Mouse (Mus musculus) embryonic facial prominence, embryonic 12.5 days (tissue): ENCODE data around the gene Kcnd1. TPM values are rescaled to one million over a fixed set of nuclear protein-coding genes. Genes with fewer than 3 reads are reported as not detected.

Source experiments
- ATAC-seq: fragments of 200-750 bp; cut with Nextera tagmentation; 2 replicates; pipeline ENCODE4 v1.8.0; 2017; ENCODE audit not compliant: insufficient number of reproducible peaks, insufficient read depth, low FRiP score, low TSS enrichment
- H3K27ac ChIP-seq: fragments of 300-500 bp; sonication (generic); 2 replicates; pipeline ENCODE4 v1.5.1; 2016; ENCODE audit warnings: mild to moderate bottlenecking
- H3K27me3 ChIP-seq: fragments of 300-500 bp; sonication (generic); 2 replicates; pipeline ENCODE4 v1.6.1; 2016; ENCODE audit warnings: mild to moderate bottlenecking, moderate library complexity
- H3K36me3 ChIP-seq: fragments of 300-500 bp; sonication (generic); 2 replicates; pipeline ENCODE4 v1.6.1; 2016; ENCODE audit warnings: mild to moderate bottlenecking
- H3K4me1 ChIP-seq: fragments of 300-500 bp; sonication (generic); 2 replicates; pipeline ENCODE4 v1.6.1; 2016
- H3K4me2 ChIP-seq: fragments of 300-500 bp; sonication (generic); replicated peaks from 2 replicates; pipeline ENCODE4 v1.6.1; 2016; ENCODE audit warnings: mild to moderate bottlenecking, moderate library complexity
- H3K4me3 ChIP-seq: fragments of 300-500 bp; sonication (generic); 2 replicates; pipeline ENCODE4 v1.5.1; 2016; ENCODE audit warnings: mild to moderate bottlenecking
- H3K9ac ChIP-seq: fragments of 300-500 bp; sonication (generic); 2 replicates; pipeline ENCODE4 v1.6.1; 2016; ENCODE audit warnings: mild to moderate bottlenecking, moderate library complexity
- H3K9me3 ChIP-seq: fragments of 300-500 bp; sonication (generic); 2 replicates; pipeline ENCODE4 v1.6.1; 2016; ENCODE audit warnings: mild to moderate bottlenecking, moderate library complexity
- WGBS: fragments of 180-500 bp; shearing (Covaris S2); methylation state at CpG from one replicate; pipeline ENCODE4 v1.1.7; 2016; 5-methylcytosine and 5-hydroxymethylcytosine counted together
- polyA plus RNA-seq: library from polyadenylated mRNA; unstranded; fragments of >200 nt; fragmentation: Nextera tagmentation; extraction: Ambion mirVana; gene quantifications from 2 replicates; pipeline ENCODE4 v1.2.1, GENCODE M21; 2016

The Kcnd1 gene
- polyA plus RNA-seq, 1 experiment from 2014 or later: 2.3 TPM

DNA sequence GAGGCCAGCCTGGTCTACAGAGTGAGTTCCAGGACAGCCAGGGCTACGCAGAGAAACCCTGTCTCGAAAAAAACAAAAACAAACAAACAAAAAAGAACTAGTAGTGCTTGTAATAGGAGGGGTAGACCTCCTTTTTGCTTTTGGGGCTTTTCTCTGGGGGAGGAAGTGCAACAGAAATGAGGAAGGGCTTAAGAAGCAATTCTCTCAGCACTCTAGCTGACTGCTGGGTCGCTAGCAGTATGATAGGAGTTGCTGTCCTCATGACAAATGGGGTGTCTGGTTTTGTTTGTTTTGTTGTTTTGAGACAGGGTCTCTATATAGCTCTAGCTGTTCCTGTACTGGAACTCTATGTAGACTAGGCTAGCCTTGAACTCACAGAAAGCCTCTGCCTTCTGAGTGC is 42.5 kb downstream of the Kcnd1 start:
- ATAC-seq: no peak
- 73% methylated on average over 3 of the region's 3 CpGs for WGBS
- Histone ChIP-seq H3K36me3 (peaks cover 8% of the 10 kb centered on the region; the same call in 1 of the 2 replicates), H3K27me3 (no peaks in the 10 kb centered on the region), H3K27ac (no peak overlapping the region), H3K9ac (no peak overlapping the region), H3K4me1 (no peaks in the 10 kb centered on the region), H3K9me3 (no peaks in the 10 kb centered on the region), H3K4me2 (no peak overlapping the region), H3K4me3 (no peak overlapping the region)

DNA sequence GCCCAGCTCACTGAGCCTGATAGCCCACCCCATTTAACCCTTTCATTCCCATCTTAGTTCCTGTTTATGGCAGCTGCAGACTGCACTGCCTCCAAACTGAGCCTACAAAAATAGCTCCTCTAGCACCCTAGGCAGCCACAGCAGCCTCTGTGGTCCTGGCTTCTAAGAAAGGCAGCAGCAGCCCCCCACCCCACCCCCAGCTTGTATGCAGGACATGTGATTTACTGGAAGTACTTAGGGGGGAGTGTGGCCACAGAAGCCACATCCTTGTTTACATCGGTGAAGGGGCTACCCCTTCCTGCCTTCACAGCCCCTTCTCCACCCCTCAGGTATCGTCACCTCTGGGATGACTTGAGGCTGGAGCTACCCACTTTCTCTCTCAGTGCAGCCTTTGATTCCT is 43.3 kb downstream of the Kcnd1 start:
- Histone ChIP-seq H3K4me3 (no peak overlapping the region), H3K27me3 (no peaks in the 10 kb centered on the region), H3K27ac (no peak overlapping the region), H3K9me3 (no peaks in the 10 kb centered on the region), H3K36me3 (peaks cover 7% of the 10 kb centered on the region; the same call in 1 of the 2 replicates), H3K4me1 (no peaks in the 10 kb centered on the region), H3K9ac (no peak overlapping the region), H3K4me2 (no peak overlapping the region)
- ATAC-seq: no peak
- 75% methylated on average over 2 of the region's 2 CpGs for WGBS

DNA sequence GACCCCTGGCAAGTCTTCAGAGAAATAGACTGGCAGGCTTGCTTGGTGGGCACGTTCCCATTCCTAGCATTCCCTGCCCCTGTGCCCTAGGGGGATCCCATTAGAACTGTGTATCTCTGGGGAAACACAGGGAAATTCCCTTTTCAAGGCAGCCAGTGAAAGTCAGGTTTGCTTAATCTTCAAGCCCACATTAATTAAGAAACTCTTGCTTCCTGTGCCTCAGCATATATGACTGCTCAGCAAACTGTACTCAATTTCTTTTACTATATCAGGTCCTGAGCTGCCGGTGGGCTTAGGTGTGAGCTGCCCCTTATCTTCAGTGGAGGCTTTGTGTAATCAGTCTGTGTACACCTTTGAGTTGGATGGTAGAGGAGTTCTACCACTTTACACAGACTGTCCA is 43.7 kb downstream of the Kcnd1 start:
- no peak overlapping the region for H3K4me3 ChIP-seq
- no peak overlapping the region for H3K9ac ChIP-seq
- no peak for ATAC-seq
- H3K4me2 ChIP-seq: no peak overlapping the region
- H3K36me3 ChIP-seq: peaks cover 7% of the 10 kb centered on the region; the same call in 1 of the 2 replicates
- no peaks in the 10 kb centered on the region for H3K4me1 ChIP-seq
- 67% methylated on average over 2 of the region's 2 CpGs for WGBS
- H3K9me3 ChIP-seq: no peaks in the 10 kb centered on the region
- H3K27ac ChIP-seq: no peak overlapping the region
- H3K27me3 ChIP-seq: no peaks in the 10 kb centered on the region

DNA sequence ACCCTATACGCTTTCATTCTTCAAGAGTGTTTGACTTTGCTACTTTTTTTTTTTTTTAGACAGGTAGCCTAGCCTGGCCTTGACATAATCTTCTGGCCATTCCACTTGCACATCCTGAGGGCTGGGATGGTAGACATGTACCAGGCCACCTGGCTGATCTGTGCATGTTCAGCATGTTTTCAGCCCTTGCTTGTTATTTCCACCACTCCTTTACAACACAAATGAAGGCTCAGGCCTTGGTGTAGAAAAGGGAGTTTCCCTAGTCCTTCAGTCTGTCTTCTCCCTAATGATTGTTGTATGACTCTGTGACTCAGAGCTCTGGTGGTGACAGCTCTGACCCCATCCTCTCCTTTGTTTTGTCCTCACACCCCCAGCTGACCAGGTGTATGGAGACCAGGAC is 45.1 kb downstream of the Kcnd1 start:
- Histone ChIP-seq H3K9ac (no peak overlapping the region), H3K27me3 (no peaks in the 10 kb centered on the region), H3K36me3 (peaks cover 13% of the 10 kb centered on the region), H3K27ac (no peak overlapping the region), H3K4me1 (no peaks in the 10 kb centered on the region), H3K9me3 (no peaks in the 10 kb centered on the region), H3K4me3 (no peak overlapping the region), H3K4me2 (no peak overlapping the region)
- no peak for ATAC-seq
- WGBS: 100% methylated on average over 1 of the region's 1 CpGs

DNA sequence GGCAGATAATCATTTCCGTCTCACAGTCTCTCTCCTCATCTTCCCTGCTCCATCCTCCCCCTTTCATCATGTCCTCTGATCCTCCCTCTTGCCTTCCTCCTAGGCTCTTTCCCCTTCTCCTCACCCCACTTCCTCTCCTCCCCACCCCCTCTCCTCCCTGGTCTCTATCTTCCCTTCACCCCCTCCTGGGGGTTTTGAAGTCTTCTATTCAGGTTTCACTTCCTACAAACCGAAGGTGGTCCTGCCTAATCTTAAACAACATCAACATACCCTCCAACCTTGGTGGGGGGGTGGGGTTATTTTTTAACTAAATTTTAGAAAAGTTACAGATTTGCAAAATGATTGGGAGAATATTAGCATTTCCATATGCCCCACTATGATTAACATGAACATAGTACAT is 46.4 kb downstream of the Kcnd1 start:
- no peak for ATAC-seq
- no peak overlapping the region for H3K9ac ChIP-seq
- 41% methylated on average over 2 of the region's 2 CpGs for WGBS

DNA sequence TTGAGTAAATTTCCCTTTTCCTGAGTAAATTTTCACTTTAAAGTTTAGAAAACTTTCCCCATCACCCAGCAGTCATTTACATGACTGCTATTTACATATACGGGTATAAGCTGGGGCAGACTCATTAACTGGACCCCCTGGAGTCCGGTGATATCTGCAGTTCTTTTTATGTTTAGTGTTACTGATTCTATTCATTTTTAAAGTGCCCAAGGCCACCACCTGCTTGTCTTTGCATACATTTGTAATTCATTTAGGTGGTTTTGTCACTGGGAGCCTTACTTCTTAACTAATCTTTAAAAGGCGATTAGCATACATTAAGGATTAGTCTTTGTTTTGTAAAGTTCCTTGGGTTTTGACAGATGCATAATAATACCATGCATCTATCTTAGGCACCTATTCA is 47.7 kb downstream of the Kcnd1 start:
- no peak overlapping the region for H3K27ac ChIP-seq
- H3K27me3 ChIP-seq: no peaks in the 10 kb centered on the region
- H3K4me1 ChIP-seq: no peaks in the 10 kb centered on the region
- no peak for ATAC-seq
- no peak overlapping the region for H3K4me3 ChIP-seq
- WGBS: 53% methylated on average over 3 of the region's 3 CpGs
- no peaks in the 10 kb centered on the region for H3K9me3 ChIP-seq
- no peak overlapping the region for H3K9ac ChIP-seq
- H3K4me2 ChIP-seq: no peak overlapping the region
- H3K36me3 ChIP-seq: peaks cover 26% of the 10 kb centered on the region

More for the DNA sequence above, 46.4 kb downstream of the Kcnd1 start:
- no peaks in the 10 kb centered on the region for H3K27me3 ChIP-seq
- no peak overlapping the region for H3K4me2 ChIP-seq
- H3K36me3 ChIP-seq: peaks cover 24% of the 10 kb centered on the region
- H3K4me1 ChIP-seq: no peaks in the 10 kb centered on the region
- no peaks in the 10 kb centered on the region for H3K9me3 ChIP-seq
- H3K4me3 ChIP-seq: no peak overlapping the region
- no peak overlapping the region for H3K27ac ChIP-seq

DNA sequence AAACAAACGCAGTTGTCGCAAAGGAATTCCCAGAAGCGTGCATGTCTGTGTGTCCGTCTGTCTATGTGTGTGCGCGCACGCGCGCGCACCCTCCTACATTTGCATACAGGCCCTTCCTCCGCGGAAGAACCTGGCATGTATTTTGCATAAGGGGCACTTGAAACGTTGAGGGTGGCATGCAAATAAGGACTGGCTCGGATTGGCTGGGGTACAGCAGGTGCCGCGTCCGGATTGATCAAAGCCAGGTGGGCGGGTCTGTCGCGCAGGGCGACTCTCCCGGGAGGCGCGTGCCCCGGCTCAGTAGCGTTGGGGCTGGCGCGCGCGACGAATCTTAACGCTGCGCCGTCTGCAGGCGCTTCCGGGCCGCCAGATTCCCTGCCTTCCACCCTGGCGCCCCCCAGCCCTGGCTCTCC is 55.9 kb downstream of the Kcnd1 start, which contains the start of gene Pim2:
TSS of gene Pim2 (plus strand) at position 256 of the 413 bp plus-strand sequence.
- Histone ChIP-seq H3K4me2 (peak within 1 kb of the TSS; percentile 76), H3K9me3 (no peaks in the 10 kb centered on the region), H3K9ac (peak within 1 kb of the TSS; percentile 27; the same call in 1 of the 2 replicates), H3K36me3 (peaks cover 7% of the 10 kb centered on the region), H3K4me3 (peak within 1 kb of the TSS; percentile 46), H3K4me1 (no peaks in the 10 kb centered on the region), H3K27me3 (no peaks in the 10 kb centered on the region), H3K27ac (no peak within 1 kb of the TSS)
- peak; percentile 84 for ATAC-seq
- 17% methylated on average over 33 of the region's 38 CpGs for WGBS

DNA sequence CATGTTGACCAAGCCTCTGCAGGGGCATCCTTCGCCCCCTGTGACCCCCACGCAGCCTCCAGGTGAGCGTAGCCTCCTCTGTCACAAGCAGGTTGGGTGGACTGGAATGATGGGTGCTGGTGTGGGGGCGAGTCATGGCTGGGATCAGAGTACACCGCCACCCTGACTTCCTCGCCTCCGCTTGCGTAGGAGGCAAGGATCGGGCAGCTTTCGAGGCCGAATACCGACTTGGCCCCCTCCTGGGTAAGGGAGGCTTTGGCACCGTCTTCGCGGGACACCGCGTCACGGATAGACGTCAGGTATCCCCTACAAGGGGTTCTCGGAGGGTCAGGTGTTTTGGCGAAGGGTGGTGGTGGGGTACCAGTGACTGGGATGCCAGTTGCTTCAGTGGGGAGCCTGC is 56.4 kb downstream of the Kcnd1 start:
- ATAC-seq: no peak
- no peaks in the 10 kb centered on the region for H3K9me3 ChIP-seq
- no peak overlapping the region for H3K27ac ChIP-seq
- H3K9ac ChIP-seq: peak overlapping the region; percentile 27; the same call in 1 of the 2 replicates
- H3K4me1 ChIP-seq: no peaks in the 10 kb centered on the region
- peaks cover 2% of the 10 kb centered on the region; the same call in 1 of the 2 replicates for H3K36me3 ChIP-seq
- H3K4me2 ChIP-seq: peak overlapping the region; percentile 76
- 34% methylated on average over 21 of the region's 21 CpGs for WGBS
- H3K4me3 ChIP-seq: peak overlapping the region; percentile 46
- no peaks in the 10 kb centered on the region for H3K27me3 ChIP-seq

DNA sequence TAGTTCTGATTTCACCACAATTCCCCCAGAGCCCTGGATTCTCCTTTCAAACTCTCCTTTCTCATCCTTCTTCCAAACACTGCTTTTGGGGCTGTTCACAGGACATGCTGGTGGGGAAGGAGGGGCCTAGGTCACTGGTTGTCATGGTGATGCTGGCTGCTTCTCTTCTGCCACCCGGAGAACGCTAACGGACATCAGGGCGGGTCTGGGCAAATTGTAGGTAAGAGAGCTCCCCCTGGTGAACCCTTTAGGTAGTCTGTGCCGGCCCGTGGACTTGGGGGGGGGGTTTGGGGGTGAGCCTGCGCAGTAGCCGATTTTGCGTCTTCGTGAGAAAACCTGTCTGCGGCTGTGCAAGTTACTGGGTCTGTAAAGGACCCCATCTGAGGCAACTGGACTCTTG is 57.7 kb downstream of the Kcnd1 start:
- H3K4me3 ChIP-seq: no peak overlapping the region
- H3K9me3 ChIP-seq: no peaks in the 10 kb centered on the region
- ATAC-seq: no peak
- no peaks in the 10 kb centered on the region for H3K36me3 ChIP-seq
- H3K9ac ChIP-seq: no peak overlapping the region
- H3K27me3 ChIP-seq: no peaks in the 10 kb centered on the region
- peaks cover 1% of the 10 kb centered on the region; the same call in 1 of the 2 replicates for H3K4me1 ChIP-seq
- peak overlapping the region; percentile 28 for H3K4me2 ChIP-seq
- no peak overlapping the region for H3K27ac ChIP-seq
- WGBS: 15% methylated on average over 11 of the region's 11 CpGs

DNA sequence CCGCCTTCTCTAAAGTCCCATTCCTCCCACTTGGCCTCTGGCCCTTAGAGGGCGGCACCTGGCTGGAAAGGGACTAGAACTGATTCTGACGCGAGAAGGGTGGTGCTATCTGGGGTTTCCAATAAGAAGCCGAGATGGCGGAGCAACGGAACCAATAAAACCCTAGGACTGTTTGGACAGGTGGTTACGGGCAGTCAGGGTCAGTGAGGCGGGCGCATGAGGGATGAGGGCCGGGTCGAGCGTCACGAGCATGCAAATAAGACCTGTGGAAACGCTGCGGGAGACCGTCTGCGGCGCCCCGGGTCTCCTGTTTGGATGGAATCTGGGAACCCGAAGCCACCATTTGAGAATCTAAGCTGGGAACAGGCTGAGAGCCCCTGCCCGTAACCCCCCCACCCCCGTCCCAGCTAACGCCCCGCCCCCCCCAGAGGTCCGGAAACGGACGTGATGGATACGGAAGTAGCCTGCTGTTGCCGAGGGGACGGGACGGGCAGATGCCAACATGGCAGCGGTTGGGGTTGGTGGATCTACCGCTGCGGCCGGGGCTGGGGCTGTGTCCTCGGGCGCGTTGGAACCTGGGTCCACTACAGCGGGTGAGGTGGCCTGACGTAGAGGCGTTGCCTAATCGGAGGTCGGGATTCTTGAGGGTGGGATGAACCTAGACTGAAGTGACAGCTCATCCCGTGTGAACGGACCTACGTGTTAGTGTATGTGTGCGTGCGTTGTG is 61.9 kb downstream of the Kcnd1 start, which contains the start of gene Slc35a2:
TSS of gene Slc35a2 (plus strand) at position 188 of the 727 bp plus-strand sequence.
- ATAC-seq: peak; percentile 82

More for the DNA sequence above, 61.9 kb downstream of the Kcnd1 start, which contains the start of gene Slc35a2:
- peak within 1 kb of the TSS; percentile 19 for H3K9ac ChIP-seq
- peaks cover 3% of the 10 kb centered on the region; the same call in 1 of the 2 replicates for H3K4me1 ChIP-seq
- no peaks in the 10 kb centered on the region for H3K27me3 ChIP-seq
- peak within 1 kb of the TSS; percentile 59 for H3K4me2 ChIP-seq
- WGBS: 21% methylated on average over 47 of the region's 49 CpGs
- 0 out of 2 replicates have a peak, but pooled peaks cover 3% of the 10 kb centered on the region for H3K36me3 ChIP-seq
- H3K27ac ChIP-seq: peak within 1 kb of the TSS; percentile 61; the same call in 1 of the 2 replicates
- H3K4me3 ChIP-seq: peak within 1 kb of the TSS; percentile 58
- no peaks in the 10 kb centered on the region for H3K9me3 ChIP-seq
